Mouse (Mus musculus) erythroblast, embryonic 14.5 days (primary cell): ENCODE measurements around the gene Usp4.

ENCODE experiments used
- GATA1 ChIP-seq: IDR thresholded peaks from 2 replicates; pipeline ENCODE4 v1.6.1; 2012; ENCODE audit warnings: low read length, inconsistent platforms, mixed read lengths
- TAL1 ChIP-seq: IDR thresholded peaks from 3 replicates; pipeline ENCODE4 v1.6.1; 2012; ENCODE audit warnings: low read length, inconsistent platforms, mixed read lengths

GRCm38 (mm10) chr9:108308141-108308540 lies 39.5 kb upstream of the Usp4 start:
- TF ChIP-seq TAL1 (no peak), GATA1 (no peak)
